ENCODE assay signal across 8 mouse cellular contexts in genomic region chr17:67837351-67838090, GRCm38 (mm10).
DNase-seq lines count a peak whose midpoint lies in the region; ATAC-seq and TF ChIP-seq lines count a peak whose summit lies in the region.

No protein-coding gene starts in this region.

- 57% methylated on average over 17 of the region's 17 CpGs for WGBS in bone marrow, adult 2 months
- WGBS in heart, embryonic 13.5 days = 58% methylated on average over 17 of the region's 17 CpGs
- 63% methylated on average over 17 of the region's 17 CpGs for WGBS in kidney, embryonic 16.5 days
- 64% methylated on average over 17 of the region's 17 CpGs for WGBS in limb, embryonic 13.5 days

- no peak overlapping the region for H3K9ac ChIP-seq in heart, embryonic 13.5 days
- H3K9ac ChIP-seq in kidney, embryonic 16.5 days (replicated peaks; ENCODE audit: low read length) = no peak overlapping the region
- no peak overlapping the region for H3K9ac ChIP-seq in limb, embryonic 13.5 days

- peak; percentile 28 for TF ChIP-seq CTCF in bone marrow, adult 2 months (IDR thresholded peaks at IDR 0.05; ENCODE audit: control insufficient read depth, insufficient read depth, low read length)

- TF ChIP-seq POLR2A in bone marrow, adult 2 months (IDR thresholded peaks at IDR 0.05; ENCODE audit: borderline replicate concordance, control insufficient read depth, low read depth, low read length) = no peak

- no peak overlapping the region for H3K4me3 ChIP-seq in bone marrow, adult 2 months (replicated peaks; ENCODE audit: control insufficient read depth, low read depth, low read length)
- no peak overlapping the region for H3K4me3 ChIP-seq in heart, embryonic 13.5 days
- no peak overlapping the region for H3K4me3 ChIP-seq in kidney, embryonic 16.5 days (ENCODE audit: low read length)
- no peak overlapping the region for H3K4me3 ChIP-seq in limb, embryonic 13.5 days

- H3K4me2 ChIP-seq in heart, embryonic 13.5 days = peak overlapping the region; percentile 27; the same call in 1 of the 2 replicates
- no peak overlapping the region for H3K4me2 ChIP-seq in kidney, embryonic 16.5 days (replicated peaks; ENCODE audit: low read depth, low read length)
- H3K4me2 ChIP-seq in limb, embryonic 13.5 days (replicated peaks) = no peak overlapping the region

- 0 out of 2 replicates have a peak, but pooled peaks cover 6% of the 10 kb centered on the region for H3K36me3 ChIP-seq in heart, embryonic 13.5 days
- no peaks in the 10 kb centered on the region for H3K36me3 ChIP-seq in kidney, embryonic 16.5 days (ENCODE audit: insufficient read depth, low read length)
- peaks cover 21% of the 10 kb centered on the region for H3K36me3 ChIP-seq in limb, embryonic 13.5 days

- no peak overlapping the region for H3K27ac ChIP-seq in bone marrow, adult 2 months (ENCODE audit: control insufficient read depth, insufficient read depth, low read depth, low read length, poor library complexity)
- H3K27ac ChIP-seq in heart, embryonic 13.5 days (replicated peaks) = no peak overlapping the region
- no peak overlapping the region for H3K27ac ChIP-seq in kidney, embryonic 16.5 days (ENCODE audit: low read length)
- H3K27ac ChIP-seq in limb, embryonic 13.5 days = no peak overlapping the region

- DNase-seq in 3134 (ENCODE audit: extremely low read depth, insufficient read length, low spot score) = peak; percentile 39
- DNase-seq in fibroblast of lung, adult 2 months (ENCODE audit: low read depth) = peak; percentile 34
- peak; percentile 74 for DNase-seq in neural tube, embryonic 10.5 days (ENCODE audit: extremely low spot score, low spot score)
- peak; percentile 34 for DNase-seq in thymus, postnatal 0 days (ENCODE audit: low spot score)

- no peaks in the 10 kb centered on the region for H3K4me1 ChIP-seq in bone marrow, adult 2 months (ENCODE audit: control insufficient read depth, insufficient read depth, low read length)
- 0 out of 2 replicates have a peak, but pooled peaks cover 3% of the 10 kb centered on the region for H3K4me1 ChIP-seq in heart, embryonic 13.5 days
- H3K4me1 ChIP-seq in kidney, embryonic 16.5 days (ENCODE audit: insufficient read depth, low read length) = no peaks in the 10 kb centered on the region
- no peaks in the 10 kb centered on the region for H3K4me1 ChIP-seq in limb, embryonic 13.5 days

- H3K9me3 ChIP-seq in heart, embryonic 13.5 days = no peaks in the 10 kb centered on the region; the same call in 1 of the 2 replicates
- H3K9me3 ChIP-seq in kidney, embryonic 16.5 days (ENCODE audit: low read length) = peaks cover 3% of the 10 kb centered on the region; the same call in 1 of the 2 replicates
- H3K9me3 ChIP-seq in limb, embryonic 13.5 days = peaks cover 20% of the 10 kb centered on the region

- ATAC-seq in heart, embryonic 13.5 days (ENCODE audit: extremely low read depth, insufficient number of reproducible peaks, low FRiP score, low TSS enrichment) = no peak
- ATAC-seq in kidney, embryonic 16.5 days (ENCODE audit: low FRiP score, low TSS enrichment) = peak; percentile 69
- 0 out of 2 replicates have a peak, but pooled peaks have one; percentile 19 for ATAC-seq in limb, embryonic 13.5 days (ENCODE audit: low FRiP score, low read depth)

- H3K27me3 ChIP-seq in heart, embryonic 13.5 days (replicated peaks) = no peaks in the 10 kb centered on the region
- H3K27me3 ChIP-seq in kidney, embryonic 16.5 days (ENCODE audit: insufficient read depth, low read length) = no peaks in the 10 kb centered on the region
- no peaks in the 10 kb centered on the region for H3K27me3 ChIP-seq in limb, embryonic 13.5 days
